Mouse (Mus musculus) liver, adult 2 months (tissue): Measurements from ENCODE around the gene Gm49027.

Experiments used
- CTCF ChIP-seq: fragments of 200-500 bp; IDR thresholded peaks from 2 replicates; pipeline ENCODE4 v1.5.1; 2011; ENCODE audit warnings: low read depth, low read length, control low read depth
- POLR2A ChIP-seq: fragments of 200-500 bp; IDR thresholded peaks from 2 replicates; pipeline ENCODE4 v1.6.1; 2011; ENCODE audit warnings: low read length, control low read depth; ENCODE audit not compliant: insufficient read depth; ENCODE audit errors: extremely low read depth

DNA sequence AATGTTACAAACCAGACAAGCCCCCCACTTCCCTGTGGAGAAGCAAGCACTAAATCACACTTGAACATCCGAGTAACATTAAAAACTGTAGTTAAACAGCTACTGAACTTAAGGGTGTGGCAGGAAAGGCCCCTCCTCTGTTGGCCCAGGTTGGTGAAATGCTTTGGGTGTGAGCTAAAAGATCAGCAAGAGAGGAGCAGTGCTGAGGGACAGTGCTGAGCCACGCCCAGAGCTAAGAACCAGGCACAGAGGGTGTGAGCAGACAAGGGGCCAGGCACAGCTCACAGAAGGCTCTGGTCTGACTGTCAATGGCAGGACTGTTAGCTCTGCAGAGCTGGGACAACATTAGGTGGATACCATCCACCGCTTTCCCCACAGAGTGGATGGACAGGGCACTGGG, 13.2 kb downstream of the Gm49027 start:
- TF ChIP-seq CTCF: no peak
- no peak for TF ChIP-seq POLR2A
